Mouse (Mus musculus) embryonic facial prominence, embryonic 10.5 days (tissue): Measurements from ENCODE around the gene Capn9. TPM values are rescaled to one million over a fixed set of nuclear protein-coding genes. Genes with fewer than 3 reads are reported as not detected.
A peak's percentile ranks its signal among the peaks of the same experiment; 100 is the strongest.

Source experiments
- DNase-seq: peaks from one replicate; pipeline ENCODE4 v3.0.0-alpha.2; 2017; ENCODE audit warnings: low spot score
- H3K27ac ChIP-seq: fragments of 300-500 bp; sonication (generic); replicated peaks from 2 replicates; pipeline ENCODE4 v1.5.1; 2016; ENCODE audit warnings: mild to moderate bottlenecking
- H3K27me3 ChIP-seq: fragments of 300-500 bp; sonication (generic); replicated peaks from 2 replicates; pipeline ENCODE4 v1.6.1; 2016; ENCODE audit warnings: low read depth, mild to moderate bottlenecking; ENCODE audit not compliant: poor library complexity, severe bottlenecking
- H3K36me3 ChIP-seq: fragments of 300-500 bp; sonication (generic); replicated peaks from 2 replicates; pipeline ENCODE4 v1.6.1; 2016; ENCODE audit warnings: mild to moderate bottlenecking, moderate library complexity
- H3K4me1 ChIP-seq: fragments of 300-500 bp; sonication (generic); 2 replicates; pipeline ENCODE4 v1.6.1; 2016
- H3K4me3 ChIP-seq: fragments of 300-500 bp; sonication (generic); 2 replicates; pipeline ENCODE4 v1.5.1; 2016; ENCODE audit warnings: mild to moderate bottlenecking, moderate library complexity
- H3K9me3 ChIP-seq: fragments of 300-500 bp; sonication (generic); 2 replicates; pipeline ENCODE4 v1.6.1; 2016; ENCODE audit warnings: mild to moderate bottlenecking
- WGBS: fragments of 180-500 bp; shearing (Covaris S2); methylation state at CpG from one replicate; pipeline ENCODE4 v1.1.7; 2016; 5-methylcytosine and 5-hydroxymethylcytosine counted together
- polyA plus RNA-seq: library from polyadenylated mRNA; unstranded; fragments of >200 nt; fragmentation: Nextera tagmentation; extraction: Ambion mirVana; gene quantifications from 2 replicates; pipeline ENCODE4 v1.2.1, GENCODE M21; 2016

The Capn9 gene
- polyA plus RNA-seq, 1 experiment from 2014 or later, result not detected

DNA sequence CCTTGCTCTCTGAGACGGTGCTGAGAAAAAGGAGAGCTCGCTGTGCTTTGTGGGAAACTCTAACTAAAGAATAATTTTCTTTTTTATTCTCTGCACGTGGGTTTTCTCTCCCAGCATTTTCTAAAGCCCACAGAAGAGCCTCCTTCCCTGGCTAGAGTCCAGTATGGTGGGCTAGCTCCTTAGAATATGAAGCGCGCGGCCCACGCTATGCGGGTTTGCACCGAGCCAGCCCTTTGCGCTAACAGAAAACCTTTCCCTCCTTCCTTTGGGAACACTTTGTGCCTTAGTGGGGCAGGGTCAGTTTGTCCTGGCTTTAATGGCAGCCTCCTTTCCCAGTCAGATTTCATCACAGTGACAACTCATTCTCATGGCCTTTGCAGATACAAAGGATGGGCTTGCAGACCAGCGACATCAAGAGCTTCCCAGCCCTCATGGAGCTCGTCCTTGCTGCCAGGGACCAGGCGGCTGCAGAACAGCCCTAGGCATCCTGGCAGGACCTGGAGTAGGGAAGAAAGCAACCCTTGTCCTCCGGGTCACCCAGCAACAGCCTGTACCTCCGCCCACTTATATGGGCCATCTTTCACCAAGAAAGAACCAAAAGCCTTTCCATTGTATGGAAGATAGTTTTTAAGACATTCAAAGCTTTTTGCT, 24.8 kb upstream of the Capn9 start:
- 0 out of 2 replicates have a peak, but pooled peaks cover 5% of the 10 kb centered on the region for H3K4me1 ChIP-seq
- peaks cover 71% of the 10 kb centered on the region for H3K36me3 ChIP-seq
- H3K27me3 ChIP-seq, result no peaks in the 10 kb centered on the region
- 89% methylated on average over 15 of the region's 15 CpGs for WGBS
- H3K27ac ChIP-seq, result no peak overlapping the region
- no peaks in the 10 kb centered on the region for H3K9me3 ChIP-seq
- DNase-seq, result no peak
- no peak overlapping the region for H3K4me3 ChIP-seq

DNA sequence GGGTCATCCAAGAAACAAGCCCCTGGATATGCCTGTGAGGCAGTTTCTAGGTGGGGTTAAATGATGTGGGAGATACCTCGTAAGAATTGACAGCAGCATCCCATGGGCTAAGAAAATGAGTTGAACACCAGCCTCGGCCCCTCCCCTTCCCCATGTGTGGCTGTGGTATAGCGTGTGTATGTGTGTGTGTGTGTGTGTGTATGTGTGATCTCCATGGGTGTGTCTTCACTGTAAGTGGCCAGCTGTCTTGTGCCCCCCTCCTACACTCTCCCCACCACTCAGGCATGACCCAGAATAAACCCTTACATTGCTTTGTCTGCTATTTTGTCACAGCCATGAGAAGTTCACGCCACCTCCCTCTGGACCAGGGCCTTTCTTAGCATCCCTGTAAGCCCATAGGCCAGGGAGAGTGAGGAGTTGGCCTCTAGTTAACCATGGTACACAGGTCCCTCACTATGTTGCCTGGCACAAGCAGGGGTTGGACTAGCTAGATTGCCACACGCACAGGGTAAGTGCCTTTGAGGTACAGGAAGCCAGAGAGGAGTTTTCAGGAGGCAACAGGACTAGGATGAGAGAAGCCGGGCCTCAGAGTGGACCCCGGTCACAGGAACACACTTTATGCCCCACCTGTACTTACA, 20.7 kb upstream of the Capn9 start:
- no peak overlapping the region for H3K27ac ChIP-seq
- 89% methylated on average over 7 of the region's 7 CpGs for WGBS
- peaks cover 32% of the 10 kb centered on the region for H3K36me3 ChIP-seq
- H3K4me3 ChIP-seq, result no peak overlapping the region
- peaks cover 15% of the 10 kb centered on the region for H3K4me1 ChIP-seq
- no peak for DNase-seq
- H3K9me3 ChIP-seq, result no peaks in the 10 kb centered on the region
- H3K27me3 ChIP-seq, result no peaks in the 10 kb centered on the region

DNA sequence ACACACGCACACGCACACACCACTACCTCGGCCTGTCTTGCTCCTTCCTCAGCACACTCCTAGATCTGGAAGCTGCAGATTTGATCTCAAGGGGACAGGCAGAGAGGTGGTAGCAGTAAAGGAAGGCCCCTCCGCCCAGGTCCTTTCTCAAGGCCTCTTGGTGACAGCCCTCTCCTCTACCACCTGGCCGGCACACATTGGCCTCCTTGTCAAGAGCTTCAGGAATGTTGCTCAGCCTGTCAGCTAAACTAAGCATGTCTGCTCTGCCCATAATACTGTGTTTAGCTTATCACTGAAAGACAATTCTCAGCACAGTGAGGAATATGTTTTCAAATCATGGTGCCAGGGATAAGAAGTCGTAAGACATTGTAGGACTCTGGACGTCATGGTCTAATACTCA, 19.7 kb upstream of the Capn9 start:
- Histone ChIP-seq H3K9me3 (no peaks in the 10 kb centered on the region), H3K4me1 (peaks cover 15% of the 10 kb centered on the region), H3K36me3 (peaks cover 23% of the 10 kb centered on the region), H3K27ac (no peak overlapping the region), H3K4me3 (no peak overlapping the region), H3K27me3 (no peaks in the 10 kb centered on the region)
- no peak for DNase-seq
- WGBS, result 86% methylated on average over 7 of the region's 7 CpGs

- no peak for DNase-seq
- Histone ChIP-seq H3K4me3 (no peak overlapping the region), H3K27ac (peak overlapping the region; percentile 32; the same call in 1 of the 2 replicates), H3K9me3 (no peaks in the 10 kb centered on the region), H3K4me1 (peaks cover 15% of the 10 kb centered on the region), H3K27me3 (no peaks in the 10 kb centered on the region), H3K36me3 (peaks cover 18% of the 10 kb centered on the region)
- 79% methylated on average over 13 of the region's 13 CpGs for WGBS
These were observed 19.3 kb upstream of the Capn9 start for GRCm38 (mm10) chr8:124556658-124557057.

GRCm38 (mm10) chr8:124557476-124557875, 18.4 kb upstream of the Capn9 start:
- 68% methylated on average over 5 of the region's 5 CpGs for WGBS
- H3K27me3 ChIP-seq, result no peaks in the 10 kb centered on the region
- peaks cover 9% of the 10 kb centered on the region for H3K36me3 ChIP-seq
- 0 out of 2 replicates have a peak overlapping the region, but pooled peaks have one; percentile 32 for H3K27ac ChIP-seq
- no peaks in the 10 kb centered on the region for H3K9me3 ChIP-seq
- no peak overlapping the region for H3K4me3 ChIP-seq
- H3K4me1 ChIP-seq, result peaks cover 15% of the 10 kb centered on the region
- no peak for DNase-seq

GRCm38 (mm10) chr8:124567126-124567525, 8.8 kb upstream of the Capn9 start:
- DNase-seq, result no peak
- no peak overlapping the region for H3K27ac ChIP-seq
- no peaks in the 10 kb centered on the region for H3K9me3 ChIP-seq
- peaks cover 13% of the 10 kb centered on the region for H3K4me1 ChIP-seq
- no peaks in the 10 kb centered on the region for H3K27me3 ChIP-seq
- H3K4me3 ChIP-seq, result no peak overlapping the region
- WGBS, result 85% methylated on average over 6 of the region's 6 CpGs
- no peaks in the 10 kb centered on the region for H3K36me3 ChIP-seq

DNA sequence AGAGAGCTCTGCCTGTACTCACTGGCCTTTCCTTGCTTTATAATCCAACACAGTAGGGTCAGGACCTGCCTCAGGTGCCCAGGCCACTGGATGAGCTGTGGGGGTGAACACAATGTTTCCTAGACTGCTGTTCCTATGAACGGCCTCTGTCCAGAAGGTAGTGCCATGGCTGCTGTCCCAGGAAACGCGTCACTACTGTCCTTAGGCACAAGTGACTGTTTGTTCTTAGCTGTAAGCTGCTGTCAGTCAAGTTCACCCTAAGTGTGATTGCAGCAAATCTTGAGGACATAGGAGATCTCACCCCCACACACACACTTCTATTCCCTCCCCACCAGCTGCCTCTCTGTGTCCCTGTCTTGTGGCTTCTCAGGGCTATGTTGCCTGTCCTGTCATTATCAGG, 8.3 kb upstream of the Capn9 start:
- no peaks in the 10 kb centered on the region for H3K9me3 ChIP-seq
- peaks cover 18% of the 10 kb centered on the region for H3K4me1 ChIP-seq
- H3K27me3 ChIP-seq, result no peaks in the 10 kb centered on the region
- DNase-seq, result no peak
- no peaks in the 10 kb centered on the region for H3K36me3 ChIP-seq
- no peak overlapping the region for H3K4me3 ChIP-seq
- WGBS, result 90% methylated on average over 3 of the region's 3 CpGs
- H3K27ac ChIP-seq, result no peak overlapping the region

GRCm38 (mm10) chr8:124569100-124569499, 6.8 kb upstream of the Capn9 start:
- no peaks in the 10 kb centered on the region for H3K27me3 ChIP-seq
- no peak overlapping the region for H3K4me3 ChIP-seq
- WGBS, result 55% methylated on average over 2 of the region's 2 CpGs
- H3K9me3 ChIP-seq, result no peaks in the 10 kb centered on the region
- no peak for DNase-seq
- H3K36me3 ChIP-seq, result no peaks in the 10 kb centered on the region
- peak overlapping the region; percentile 51 for H3K27ac ChIP-seq
- peaks cover 31% of the 10 kb centered on the region for H3K4me1 ChIP-seq

- Histone ChIP-seq H3K27me3 (no peaks in the 10 kb centered on the region), H3K4me1 (peaks cover 31% of the 10 kb centered on the region), H3K27ac (peak within 1 kb of the TSS; percentile 51), H3K36me3 (no peaks in the 10 kb centered on the region), H3K4me3 (no peak within 1 kb of the TSS), H3K9me3 (no peaks in the 10 kb centered on the region)
- WGBS, result 77% methylated on average over 2 of the region's 2 CpGs
- no peak for DNase-seq
These were observed 6.3 kb upstream of the Capn9 start, which contains the start of gene Agt for GRCm38 (mm10) chr8:124569593-124569992. TSS of gene Agt (minus strand) at chr8:124569706.

DNA sequence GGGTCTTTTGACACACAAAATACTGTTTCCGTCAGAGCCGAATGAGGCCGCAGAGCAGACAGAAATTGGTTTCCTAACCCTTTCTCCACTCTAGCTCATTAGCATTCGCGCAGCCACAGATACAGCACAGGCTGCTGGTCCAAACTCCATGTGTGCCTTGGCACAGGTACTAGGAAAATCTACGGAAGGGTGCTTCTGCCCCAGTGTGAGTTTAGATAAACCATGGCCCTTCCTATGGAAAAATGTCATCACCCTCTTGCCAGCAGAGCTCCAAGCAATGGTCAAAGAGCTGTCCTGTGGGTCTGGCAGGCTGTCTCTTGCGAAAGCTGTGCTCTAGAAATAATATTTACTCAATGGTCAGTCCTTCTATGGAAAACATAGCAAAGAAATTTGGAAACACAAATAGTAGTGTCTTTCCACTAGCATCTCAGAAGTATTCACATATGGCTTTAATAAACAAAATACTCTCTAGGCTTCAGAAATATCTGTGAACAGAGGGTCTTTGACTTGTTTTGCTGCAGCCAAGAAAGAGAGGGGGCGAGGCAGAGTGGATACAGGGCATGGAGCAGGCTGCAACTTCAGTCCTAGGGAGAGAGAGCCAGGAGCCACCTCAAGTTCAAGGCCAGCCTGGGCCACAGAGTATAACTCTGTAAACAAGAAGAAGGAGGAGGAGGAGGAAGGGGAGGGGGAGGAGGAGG, 4.0 kb upstream of the Capn9 start:
- no peaks in the 10 kb centered on the region for H3K9me3 ChIP-seq
- no peak overlapping the region for H3K4me3 ChIP-seq
- H3K27me3 ChIP-seq, result no peaks in the 10 kb centered on the region
- peak; percentile 21 for DNase-seq
- H3K36me3 ChIP-seq, result no peaks in the 10 kb centered on the region
- H3K4me1 ChIP-seq, result peaks cover 31% of the 10 kb centered on the region
- 73% methylated on average over 8 of the region's 8 CpGs for WGBS
- H3K27ac ChIP-seq, result peak overlapping the region; percentile 53; the same call in 1 of the 2 replicates

DNA sequence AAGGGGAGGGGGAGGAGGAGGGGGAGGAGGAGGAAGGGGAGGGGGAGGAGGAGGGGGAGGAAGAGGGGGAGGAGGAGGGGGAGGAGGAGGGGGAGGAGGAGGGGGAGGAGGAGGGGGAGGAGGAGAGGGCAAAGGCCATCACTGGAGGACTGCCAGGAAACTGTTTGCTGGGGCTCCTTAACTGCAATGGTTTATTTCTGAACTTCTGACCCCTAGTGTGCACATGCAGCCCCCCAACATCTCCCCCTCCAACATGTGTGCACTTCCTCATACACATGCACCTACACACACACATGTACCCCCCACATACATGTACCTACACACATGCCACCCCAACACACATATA, 3.5 kb upstream of the Capn9 start:
- Histone ChIP-seq H3K4me1 (peaks cover 31% of the 10 kb centered on the region), H3K4me3 (no peak overlapping the region), H3K36me3 (no peaks in the 10 kb centered on the region), H3K27me3 (no peaks in the 10 kb centered on the region), H3K27ac (peak overlapping the region; percentile 53; the same call in 1 of the 2 replicates), H3K9me3 (no peaks in the 10 kb centered on the region)
- no peak for DNase-seq

- Histone ChIP-seq H3K36me3 (no peaks in the 10 kb centered on the region), H3K27me3 (no peaks in the 10 kb centered on the region), H3K9me3 (no peaks in the 10 kb centered on the region), H3K4me1 (peaks cover 31% of the 10 kb centered on the region), H3K27ac (peak overlapping the region; percentile 83), H3K4me3 (0 out of 2 replicates have a peak overlapping the region, but pooled peaks have one; percentile 22)
- DNase-seq, result peak; percentile 90
- WGBS, result 61% methylated on average over 15 of the region's 15 CpGs
These were observed 2.2 kb upstream of the Capn9 start for GRCm38 (mm10) chr8:124573552-124574340.
